Mouse (Mus musculus) cerebellum, adult 11 months (tissue): Measurements from ENCODE around the gene AL732309.1.
A peak's percentile ranks its signal among the peaks of the same experiment; 100 is the strongest.
"Not testable (repeated sequence)": the region's sequence is repeated elsewhere in the genome, so short reads cannot be mapped to it uniquely, and the experiment has no call there.

ENCODE experiments used
- DNase-seq: peaks from one replicate; pipeline ENCODE4 v3.0.0; 2022

Gene AL732309.1

GRCm38 (mm10) chr2:25267241-25267640 is 20.6 kb upstream of the AL732309.1 start:
- peak; percentile 55 for DNase-seq

- peak; percentile 79 for DNase-seq
Measured at GRCm38 (mm10) chr2:25266720-25267119, 20.1 kb upstream of the AL732309.1 start.

- peak; percentile 96 for DNase-seq
Measured at GRCm38 (mm10) chr2:25265897-25266656, 19.4 kb upstream of the AL732309.1 start.

- DNase-seq: peak; percentile 87
Measured at GRCm38 (mm10) chr2:25264851-25265250, 18.2 kb upstream of the AL732309.1 start.

GRCm38 (mm10) chr2:25264286-25264660 is 17.6 kb upstream of the AL732309.1 start:
- peak; percentile 45 for DNase-seq

- DNase-seq: peak; percentile 44
Measured at GRCm38 (mm10) chr2:25263623-25264285, 17.1 kb upstream of the AL732309.1 start.

- peak; percentile 81 for DNase-seq
Measured at GRCm38 (mm10) chr2:25262795-25263622, 16.3 kb upstream of the AL732309.1 start.

- peak; percentile 95 for DNase-seq
Measured at GRCm38 (mm10) chr2:25262291-25262767, 15.7 kb upstream of the AL732309.1 start, which contains the start of gene Tprn. Tprn (plus strand) TSS chr2:25262618.

- DNase-seq: no peak
Measured at GRCm38 (mm10) chr2:25261870-25262269, 15.2 kb upstream of the AL732309.1 start.

DNA sequence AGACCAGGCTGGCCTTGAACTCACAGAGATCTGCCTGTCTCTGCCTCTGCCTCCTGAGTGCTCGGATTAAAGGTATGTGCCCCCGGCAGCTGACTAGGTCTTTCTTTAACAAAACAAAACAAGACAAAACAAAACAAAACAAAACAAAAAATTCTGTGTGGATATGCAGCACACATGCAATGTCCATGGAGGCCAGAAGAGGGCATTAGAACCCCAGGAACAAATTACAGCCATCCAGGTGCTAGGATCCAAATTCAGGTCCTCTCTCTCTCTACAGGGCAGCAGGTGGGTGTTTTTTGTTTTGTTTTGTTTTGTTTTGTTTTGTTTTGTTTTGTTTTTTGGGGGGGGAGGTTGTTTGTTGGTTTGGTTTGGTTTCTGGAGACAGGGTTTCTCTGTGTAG is 12.2 kb upstream of the AL732309.1 start:
- DNase-seq: no peak

DNA sequence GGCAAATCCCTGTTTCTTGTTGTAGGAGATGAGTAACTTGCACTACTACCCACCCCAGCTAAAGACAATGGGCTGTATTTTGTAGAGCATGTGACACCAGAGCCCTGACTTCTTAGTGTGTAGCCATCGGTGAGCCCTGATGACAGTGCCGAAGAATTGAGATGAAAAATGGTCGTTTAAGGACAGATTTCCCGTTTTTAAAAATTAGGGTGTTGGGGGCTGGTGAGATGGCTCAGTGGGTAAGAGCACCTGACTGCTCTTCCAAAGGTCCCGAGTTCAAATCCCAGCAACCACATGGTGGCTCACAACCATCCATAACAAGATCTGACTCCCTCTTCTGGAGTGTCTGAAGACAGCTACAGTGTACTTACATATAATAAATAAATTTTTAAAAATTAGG is 10.6 kb upstream of the AL732309.1 start:
- DNase-seq: not testable (repeated sequence)

DNA sequence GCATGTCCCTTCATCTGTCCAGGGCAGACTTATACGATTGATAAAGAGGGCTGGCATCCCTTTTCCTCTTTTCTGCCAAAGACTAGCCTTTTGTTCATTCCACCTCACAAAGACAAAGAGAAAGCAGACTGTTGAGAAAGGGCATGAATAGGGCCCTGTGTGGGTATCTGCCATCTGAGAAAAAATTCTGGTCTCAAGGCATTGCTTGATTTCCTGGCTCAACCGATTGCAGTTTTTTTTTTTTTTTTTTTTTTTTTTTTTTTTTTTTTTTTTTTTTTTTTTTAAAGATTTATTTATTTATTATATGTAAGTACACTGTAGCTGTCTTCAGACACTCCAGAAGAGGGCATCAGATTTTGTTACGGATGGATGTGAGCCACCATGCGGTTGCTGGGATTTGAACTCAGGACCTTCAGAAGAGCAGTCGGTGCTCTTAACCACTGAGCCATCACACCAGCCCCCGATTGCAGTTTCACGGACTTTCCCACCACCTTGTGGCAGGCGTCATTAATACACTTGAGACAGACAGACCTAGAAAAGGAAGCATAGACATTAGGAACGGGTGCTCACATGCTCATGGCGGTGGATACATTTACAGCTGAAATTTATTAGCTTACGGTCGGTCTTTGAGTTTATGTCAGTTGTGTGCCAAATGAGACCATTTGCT is 9.9 kb upstream of the AL732309.1 start:
- not testable (repeated sequence) for DNase-seq

DNA sequence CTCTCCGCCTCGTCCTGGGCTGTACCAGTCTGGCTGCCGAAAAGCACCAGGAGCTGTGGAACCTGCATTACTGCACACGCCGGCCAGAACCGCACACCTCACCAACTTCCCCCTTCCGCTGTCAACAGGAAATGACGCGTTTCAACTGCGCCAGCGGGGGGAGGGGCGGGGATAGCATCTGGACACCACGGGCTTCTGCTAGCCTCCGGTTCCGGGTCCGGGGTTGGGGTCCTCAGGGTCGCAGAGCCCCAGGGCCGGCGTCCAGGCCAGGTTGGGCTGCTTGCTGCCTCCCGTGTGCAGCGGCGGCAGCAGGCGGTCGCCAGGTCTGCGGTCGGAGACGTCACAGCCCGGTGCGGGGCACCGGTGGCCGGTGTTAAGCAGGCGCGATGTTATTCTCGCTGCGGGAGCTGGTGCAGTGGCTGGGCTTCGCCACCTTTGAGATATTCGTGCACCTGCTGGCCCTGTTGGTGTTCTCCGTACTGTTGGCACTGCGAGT is 8.7 kb upstream of the AL732309.1 start, which contains the start of gene Tmem203:
Gene Tmem203, plus strand, starts transcription at position 156 of the 496 bp plus-strand sequence.
- DNase-seq: peak; percentile 77

- DNase-seq: no peak
Measured at GRCm38 (mm10) chr2:25252331-25252730, 5.7 kb upstream of the AL732309.1 start.

- no peak for DNase-seq
Measured at GRCm38 (mm10) chr2:25244144-25244543, 2.5 kb downstream of the AL732309.1 start.

- no peak for DNase-seq
Measured at GRCm38 (mm10) chr2:25243342-25243741, 3.3 kb downstream of the AL732309.1 start.

- DNase-seq: peak; percentile 53
Measured at GRCm38 (mm10) chr2:25242101-25242506, 4.6 kb downstream of the AL732309.1 start, which contains the start of the genes Rnf208 and Cysrt1. Rnf208 (plus strand) TSS chr2:25242255. Cysrt1 (minus strand) TSS chr2:25242452.

DNA sequence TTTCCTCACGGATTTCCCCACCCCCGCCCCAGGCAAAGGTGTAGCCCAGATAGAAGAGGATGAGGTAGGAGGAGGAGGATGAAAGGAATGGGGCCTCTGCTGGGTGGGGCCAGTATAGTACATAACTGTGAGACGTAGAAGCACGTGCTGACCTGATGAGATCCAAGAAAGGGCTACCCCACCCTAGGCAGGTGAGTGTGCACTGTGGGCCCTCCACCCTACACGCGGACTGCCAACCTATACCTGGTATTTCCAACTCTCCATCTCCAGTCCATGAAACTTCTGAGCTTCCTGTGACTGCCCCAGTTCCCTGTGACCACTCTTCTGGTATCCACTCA is 5.3 kb downstream of the AL732309.1 start:
- DNase-seq: no peak

DNA sequence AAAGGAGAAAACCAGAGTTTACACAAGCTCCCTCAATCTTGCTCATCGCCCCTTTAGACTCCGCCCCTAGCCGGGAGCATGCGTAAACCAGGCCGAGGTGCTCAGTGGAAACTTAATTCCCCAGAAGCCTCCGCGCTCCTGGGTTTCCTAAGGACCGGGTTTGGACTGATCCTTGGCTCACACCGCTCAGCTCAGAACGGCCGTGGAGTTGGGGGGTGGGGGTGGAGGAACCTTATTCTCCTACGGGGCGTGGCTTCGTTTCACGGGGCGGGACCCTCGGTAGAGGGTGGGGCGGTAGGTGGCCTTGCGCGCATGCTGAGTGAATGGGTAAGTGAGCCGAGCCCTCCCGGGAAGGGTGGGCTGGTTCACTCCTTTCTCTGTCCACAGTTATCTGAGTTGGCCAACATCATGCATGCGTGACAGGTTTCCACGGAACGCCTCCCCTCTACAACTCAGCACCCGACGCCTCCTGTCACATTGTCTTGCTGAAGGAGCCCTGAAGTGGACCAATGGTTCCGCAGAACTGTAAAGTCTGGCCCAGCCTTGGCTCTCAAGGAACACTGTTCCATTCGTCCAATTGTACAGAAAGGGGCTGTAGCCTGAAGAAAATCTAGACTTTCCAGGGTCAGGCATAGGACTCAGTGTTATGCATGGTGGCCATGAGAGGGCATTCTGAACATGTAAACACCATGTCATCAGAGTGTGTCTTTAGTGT is 5.8 kb downstream of the AL732309.1 start:
- DNase-seq: peak; percentile 65

GRCm38 (mm10) chr2:25240310-25240709 is 6.4 kb downstream of the AL732309.1 start:
- DNase-seq: no peak

GRCm38 (mm10) chr2:25239766-25240165 is 6.9 kb downstream of the AL732309.1 start:
- DNase-seq: no peak

DNA sequence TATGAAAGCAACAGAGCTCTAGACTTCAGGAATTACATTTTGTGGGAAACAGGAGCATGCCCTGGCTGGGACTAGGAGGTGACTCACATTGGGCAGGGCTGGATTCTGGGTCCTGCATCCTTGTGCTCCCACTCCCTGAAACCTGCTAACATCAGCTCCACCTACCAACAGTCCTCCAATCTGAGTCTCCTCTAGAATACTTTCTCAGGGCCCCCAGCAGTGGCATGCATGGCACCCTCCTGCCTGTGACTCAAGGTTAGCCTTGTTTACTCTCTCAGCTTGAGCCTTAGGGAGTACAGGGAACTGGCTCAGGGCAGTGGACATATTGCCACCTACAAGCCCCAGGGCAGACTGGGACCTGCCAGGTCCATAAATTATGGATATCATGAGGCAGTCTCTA is 8.6 kb downstream of the AL732309.1 start:
- DNase-seq: no peak
